Mouse (Mus musculus) lung, postnatal 0 days (tissue): Measurements from ENCODE around the gene Cyp3a25. TPM values are rescaled to one million over a fixed set of nuclear protein-coding genes. Genes with fewer than 3 reads are reported as not detected.
"Not testable (repeated sequence)": the region's sequence is repeated elsewhere in the genome, so short reads cannot be mapped to it uniquely, and the experiment has no call there.

ENCODE experiments used
- ATAC-seq: fragments of 200-750 bp; cut with Nextera tagmentation; 2 replicates; pipeline ENCODE4 v1.8.0; 2017; ENCODE audit warnings: moderate library complexity
- DNase-seq: peaks from one replicate; pipeline ENCODE4 v3.0.0-alpha.2; 2016; ENCODE audit warnings: low spot score
- H3K27ac ChIP-seq: fragments of 300-500 bp; sonication (generic); 2 replicates; pipeline ENCODE4 v1.5.1; 2014; ENCODE audit warnings: antibody characterized with exemption, mild to moderate bottlenecking, low read length, mixed read lengths
- H3K27me3 ChIP-seq: fragments of 300-500 bp; sonication (generic); replicated peaks from 2 replicates; pipeline ENCODE4 v1.6.1; 2014; ENCODE audit warnings: low read length, mixed read lengths; ENCODE audit not compliant: insufficient read depth
- H3K36me3 ChIP-seq: fragments of 300-500 bp; sonication (generic); 2 replicates; pipeline ENCODE4 v1.6.1; 2014; ENCODE audit warnings: low read length, mixed read lengths; ENCODE audit not compliant: insufficient read depth
- H3K4me1 ChIP-seq: fragments of 300-500 bp; sonication (generic); 2 replicates; pipeline ENCODE4 v1.6.1; 2014; ENCODE audit warnings: antibody characterized with exemption, low read depth, low read length, mixed read lengths; ENCODE audit not compliant: insufficient read depth
- H3K4me2 ChIP-seq: fragments of 300-500 bp; sonication (generic); replicated peaks from 2 replicates; pipeline ENCODE4 v1.6.1; 2014; ENCODE audit warnings: low read depth, mild to moderate bottlenecking, low read length, moderate library complexity, mixed read lengths
- H3K4me3 ChIP-seq: fragments of 300-500 bp; sonication (generic); 2 replicates; pipeline ENCODE4 v1.5.1; 2014; ENCODE audit warnings: low read depth, low read length
- H3K9ac ChIP-seq: fragments of 300-500 bp; sonication (generic); replicated peaks from 2 replicates; pipeline ENCODE4 v1.6.1; 2014; ENCODE audit warnings: low read depth, mild to moderate bottlenecking
- H3K9me3 ChIP-seq: fragments of 300-500 bp; sonication (generic); 2 replicates; pipeline ENCODE4 v1.6.1; 2016; ENCODE audit warnings: low read length, mixed read lengths
- CTCF ChIP-seq: IDR thresholded peaks from 2 replicates; pipeline ENCODE4 v1.5.1; 2016; ENCODE audit warnings: antibody characterized with exemption, mild to moderate bottlenecking
- EP300 ChIP-seq: IDR thresholded peaks from 2 replicates; pipeline ENCODE4 v1.6.1; 2016; ENCODE audit warnings: antibody characterized with exemption, mild to moderate bottlenecking, control low read depth
- WGBS: fragments of 180-500 bp; shearing (Covaris S2); extraction: QIAGEN DNeasy Blood & Tissue Kit; methylation state at CpG from one replicate; pipeline ENCODE4 v1.1.7; 2014; 5-methylcytosine and 5-hydroxymethylcytosine counted together
- polyA plus RNA-seq: library from polyadenylated mRNA; unstranded; fragments of >200 nt; fragmentation: Nextera tagmentation; extraction: Ambion mirVana; gene quantifications from 2 replicates; pipeline ENCODE4 v1.2.1, GENCODE M21; 2015

The Cyp3a25 gene
- polyA plus RNA-seq, result 0.08 TPM in 1 of 2 replicates, not detected in the other

DNA sequence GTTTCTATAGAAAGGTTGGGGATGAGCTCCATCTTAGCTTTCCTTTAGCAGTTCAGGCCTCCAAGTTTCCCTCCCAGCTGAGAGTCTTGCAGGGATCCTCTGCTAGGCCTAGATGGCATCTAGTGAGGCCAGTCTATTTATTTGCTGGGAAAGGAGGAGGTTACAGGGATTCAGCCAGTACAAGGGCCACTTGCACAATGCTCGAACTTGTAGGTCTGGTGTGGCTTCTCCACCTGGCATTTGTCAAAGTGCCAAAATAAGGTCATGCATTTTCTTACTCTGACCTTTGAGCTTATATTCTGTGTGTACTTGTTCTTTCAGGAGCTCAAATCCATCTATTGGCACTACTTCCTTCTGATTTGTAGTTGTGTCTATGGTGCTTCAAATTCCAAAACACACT is at the start of gene Cyp3a25:
Cyp3a25 (minus strand) TSS at position 110 of the 400 bp plus-strand sequence.
- not testable (repeated sequence) for H3K27ac ChIP-seq, H3K27me3 ChIP-seq, H3K4me1 ChIP-seq, H3K9ac ChIP-seq, ATAC-seq, H3K4me2 ChIP-seq, H3K36me3 ChIP-seq, H3K9me3 ChIP-seq, DNase-seq, H3K4me3 ChIP-seq
- WGBS, result 33% methylated on average over 1 of the region's 1 CpGs

DNA sequence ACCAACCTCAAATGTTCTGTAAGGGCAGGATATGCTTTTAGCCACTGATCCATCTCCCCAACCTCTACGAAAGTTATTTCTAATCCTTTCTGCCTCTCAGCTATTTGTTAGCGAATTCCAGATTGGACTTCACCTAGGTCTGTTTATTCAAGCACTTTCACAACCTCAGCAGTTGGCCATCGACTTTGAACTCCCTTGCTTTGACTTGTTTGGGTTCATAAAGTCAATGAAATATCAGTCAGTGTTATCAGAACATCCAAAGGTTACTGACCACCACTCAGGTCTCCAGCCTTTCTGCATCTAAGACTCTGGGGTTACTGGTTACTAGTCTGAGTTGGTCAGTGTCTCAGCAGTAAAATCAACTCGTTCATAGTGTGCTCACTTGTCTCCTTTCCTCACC is 11.7 kb upstream of the Cyp3a25 start:
- DNase-seq, result no peak
- Histone ChIP-seq H3K9ac (no peak overlapping the region), H3K9me3 (no peaks in the 10 kb centered on the region), H3K4me3 (no peak overlapping the region), H3K4me2 (no peak overlapping the region), H3K36me3 (no peaks in the 10 kb centered on the region), H3K27ac (no peak overlapping the region), H3K27me3 (no peaks in the 10 kb centered on the region), H3K4me1 (no peaks in the 10 kb centered on the region)
- no peak for TF ChIP-seq CTCF
- no peak for TF ChIP-seq EP300
- ATAC-seq, result no peak
- 34% methylated on average over 4 of the region's 4 CpGs for WGBS

DNA sequence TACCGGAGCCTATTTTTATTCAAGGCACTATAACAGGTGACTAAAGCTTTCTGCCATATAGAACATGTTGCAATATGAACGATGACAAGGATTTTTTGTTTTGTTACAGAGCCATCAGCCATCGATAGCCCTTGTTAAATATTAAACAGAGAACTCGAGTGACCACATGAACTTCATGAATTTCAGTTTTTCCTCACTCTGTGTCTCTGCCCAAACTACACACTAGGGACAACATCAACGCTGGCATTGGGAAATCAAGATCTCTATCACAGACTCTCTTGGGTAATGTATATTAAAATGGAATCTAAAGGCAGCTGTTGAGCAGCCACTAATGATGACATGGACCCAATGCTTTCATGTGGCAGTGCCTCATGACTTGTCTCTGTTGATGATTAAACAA is 8.9 kb upstream of the Cyp3a25 start:
- Histone ChIP-seq H3K9ac (no peak overlapping the region), H3K9me3 (no peaks in the 10 kb centered on the region), H3K4me3 (no peak overlapping the region), H3K4me1 (no peaks in the 10 kb centered on the region), H3K36me3 (no peaks in the 10 kb centered on the region), H3K27ac (no peak overlapping the region), H3K27me3 (no peaks in the 10 kb centered on the region), H3K4me2 (no peak overlapping the region)
- WGBS, result 59% methylated on average over 5 of the region's 5 CpGs
- no peak for TF ChIP-seq CTCF
- TF ChIP-seq EP300, result no peak
- ATAC-seq (no peak), DNase-seq (no peak)

DNA sequence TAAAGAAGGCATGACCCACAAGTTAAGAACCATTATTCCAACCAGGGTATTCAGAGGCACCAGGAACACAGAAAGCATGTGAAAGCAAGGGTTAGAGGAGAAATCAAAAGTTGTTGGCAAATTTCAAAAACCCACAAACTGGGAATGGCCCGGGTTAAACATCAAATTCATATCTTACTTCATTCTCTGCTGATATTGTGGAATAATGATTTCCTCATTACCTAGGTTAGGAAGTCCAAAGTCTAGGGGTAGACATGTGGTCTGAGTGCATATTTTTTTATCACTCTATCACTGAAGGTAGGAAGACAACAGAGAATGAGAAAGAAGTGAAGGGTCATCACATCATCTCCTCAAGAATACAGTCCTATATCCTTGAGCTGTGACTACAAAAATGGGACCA is 1.8 kb upstream of the Cyp3a25 start:
- no peak for TF ChIP-seq EP300
- no peak for TF ChIP-seq CTCF
- H3K4me3 ChIP-seq, result no peak overlapping the region
- no peak overlapping the region for H3K4me2 ChIP-seq
- H3K4me1 ChIP-seq, result no peaks in the 10 kb centered on the region
- DNase-seq (no peak), ATAC-seq (no peak)
- WGBS, result 60% methylated on average over 1 of the region's 1 CpGs
- no peak overlapping the region for H3K27ac ChIP-seq
- H3K36me3 ChIP-seq, result no peaks in the 10 kb centered on the region
- no peaks in the 10 kb centered on the region for H3K27me3 ChIP-seq
- H3K9me3 ChIP-seq, result no peaks in the 10 kb centered on the region
- H3K9ac ChIP-seq, result no peak overlapping the region

DNA sequence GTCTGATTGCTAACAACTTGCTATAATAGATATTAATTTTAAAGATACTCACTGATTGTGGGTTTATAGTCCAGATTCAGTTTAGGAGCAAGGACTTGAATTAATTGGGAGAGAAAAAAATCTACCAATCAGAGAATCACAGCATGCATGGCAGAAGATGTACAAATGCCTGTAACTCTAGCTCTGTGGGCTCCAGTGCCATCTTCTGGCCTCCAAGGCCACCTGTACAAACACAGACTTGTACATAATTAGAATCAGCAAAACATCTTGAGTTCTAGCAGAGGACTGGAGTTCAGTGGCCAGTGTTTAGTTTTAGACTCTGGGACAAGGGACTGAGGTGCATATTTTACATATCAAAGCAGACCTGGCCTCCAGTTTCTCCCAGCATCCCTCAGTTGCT is 42.3 kb downstream of the Cyp3a25 start:
- Histone ChIP-seq H3K27me3 (no peaks in the 10 kb centered on the region), H3K4me1 (no peaks in the 10 kb centered on the region)
- TF ChIP-seq EP300 (no peak), CTCF (no peak)

More for the DNA sequence above, 42.3 kb downstream of the Cyp3a25 start:
- Histone ChIP-seq H3K4me3 (no peak overlapping the region), H3K9me3 (no peaks in the 10 kb centered on the region), H3K27ac (no peak overlapping the region), H3K36me3 (no peaks in the 10 kb centered on the region), H3K4me2 (no peak overlapping the region), H3K9ac (no peak overlapping the region)
- no peak for DNase-seq
- no peak for ATAC-seq

Other genes starting within 250 kb of the Cyp3a25 start
- gene Cyp3a44, start 203.7 kb downstream of the Cyp3a25 start, polyA plus RNA-seq, result not detected in 2 replicates
- gene Cyp3a11, start 129.7 kb downstream of the Cyp3a25 start, polyA plus RNA-seq, result 0.05 TPM in 1 of 2 replicates, not detected in the other
- not detected in 2 replicates for gene Cyp3a59, start 69.6 kb upstream of the Cyp3a25 start, polyA plus RNA-seq
- not detected in 2 replicates for gene Gm5565, start 150.9 kb upstream of the Cyp3a25 start, polyA plus RNA-seq
- not detected in 2 replicates for gene Gm6309, start 161.1 kb upstream of the Cyp3a25 start, polyA plus RNA-seq
- 0.36 TPM in 1 of 2 replicates, not detected in the other for gene 1700001J03Rik, start 175.7 kb upstream of the Cyp3a25 start, polyA plus RNA-seq
- gene Rnf6, start 211.9 kb upstream of the Cyp3a25 start, polyA plus RNA-seq, result 42.6 and 44.9 TPM in 2 replicates
- gene Cdk8, start 221.6 kb upstream of the Cyp3a25 start, polyA plus RNA-seq, result 12.1 and 12.4 TPM in 2 replicates